Mouse (Mus musculus): ENCODE measurements around the gene Fkbp15. TPM values are rescaled to one million over a fixed set of nuclear protein-coding genes. Genes with fewer than 3 reads are reported as not detected.
A peak's percentile ranks its signal among the peaks of the same experiment; 100 is the strongest.

The Fkbp15 gene
- polyA plus RNA-seq, 1 experiment from 2014 or later = 24.3 TPM

DNA sequence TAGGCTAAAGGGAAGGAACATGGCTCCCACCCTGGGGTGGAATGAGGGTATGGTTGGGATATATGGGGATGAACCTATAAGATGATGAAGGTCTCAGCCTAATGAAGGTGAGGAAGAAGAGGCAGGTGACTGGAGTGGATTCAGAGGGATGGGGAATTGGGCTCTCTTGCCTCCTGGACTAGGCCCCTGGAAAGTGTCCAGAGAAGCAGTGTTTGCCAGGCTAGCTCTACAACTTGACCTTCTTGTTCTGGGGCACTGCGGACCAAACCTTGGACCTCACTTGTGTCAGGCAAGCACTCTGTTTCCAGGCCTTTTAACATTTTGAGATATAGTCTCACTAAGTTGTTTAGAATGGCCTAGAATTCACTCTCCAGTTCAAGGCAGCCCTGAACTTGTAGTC, 65.6 kb downstream of the Fkbp15 start:
- ATAC-seq = no peak
- Histone ChIP-seq H3K4me2 (ENCODE audit: low read depth, low read length) (no peak overlapping the region), H3K4me1 (ENCODE audit: control insufficient read depth, insufficient read depth, low read length) (no peaks in the 10 kb centered on the region), H3K27ac (ENCODE audit: low read length) (no peak overlapping the region), H3K9me3 (ENCODE audit: control insufficient read depth, low read length) (no peaks in the 10 kb centered on the region), H3K4me3 (ENCODE audit: low read length) (no peak overlapping the region), H3K9ac (ENCODE audit: low read depth, low read length) (no peak overlapping the region), H3K27me3 (replicated peaks; ENCODE audit: control insufficient read depth, insufficient read depth, low read length) (no peaks in the 10 kb centered on the region), H3K36me3 (ENCODE audit: control insufficient read depth, insufficient read depth, low read length) (peaks cover 13% of the 10 kb centered on the region)
- 90% methylated on average over 1 of the region's 1 CpGs for WGBS

DNA sequence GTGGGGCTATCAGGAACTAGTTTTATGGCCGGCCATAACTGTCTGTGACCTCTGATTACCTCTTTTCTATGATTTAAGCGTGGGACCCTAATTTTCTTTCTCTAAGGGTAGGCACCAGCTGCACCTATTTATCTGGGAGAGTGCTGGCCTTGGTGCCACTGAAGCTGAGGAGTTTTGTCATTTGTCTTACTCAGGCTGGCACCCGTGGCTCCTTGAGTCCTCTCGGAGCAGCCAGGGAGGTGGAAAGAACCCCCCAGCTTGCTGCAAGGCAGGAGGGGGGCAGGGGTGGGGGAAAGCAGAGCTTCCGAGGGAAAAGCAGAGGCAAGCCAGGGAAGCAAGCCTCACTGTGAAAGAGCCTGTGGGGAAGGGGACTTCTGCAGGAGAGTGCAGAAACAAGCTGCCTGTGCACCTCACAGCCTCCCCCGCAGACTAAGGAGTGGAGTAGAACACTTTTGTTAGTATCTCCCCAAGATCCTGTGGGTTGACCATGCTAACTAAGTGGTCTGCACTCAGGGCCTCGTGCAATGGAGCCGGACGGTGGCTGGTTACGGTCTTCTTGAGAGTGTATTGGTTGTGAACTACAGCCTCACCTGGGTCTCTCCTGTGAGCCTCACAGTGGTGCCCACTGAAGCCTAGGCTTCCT, 67.0 kb downstream of the Fkbp15 start:
- whole genome bisulfite sequencing = 59% methylated on average over 10 of the region's 10 CpGs
- no peak overlapping the region for H3K27ac ChIP-seq (ENCODE audit: low read length)

DNA sequence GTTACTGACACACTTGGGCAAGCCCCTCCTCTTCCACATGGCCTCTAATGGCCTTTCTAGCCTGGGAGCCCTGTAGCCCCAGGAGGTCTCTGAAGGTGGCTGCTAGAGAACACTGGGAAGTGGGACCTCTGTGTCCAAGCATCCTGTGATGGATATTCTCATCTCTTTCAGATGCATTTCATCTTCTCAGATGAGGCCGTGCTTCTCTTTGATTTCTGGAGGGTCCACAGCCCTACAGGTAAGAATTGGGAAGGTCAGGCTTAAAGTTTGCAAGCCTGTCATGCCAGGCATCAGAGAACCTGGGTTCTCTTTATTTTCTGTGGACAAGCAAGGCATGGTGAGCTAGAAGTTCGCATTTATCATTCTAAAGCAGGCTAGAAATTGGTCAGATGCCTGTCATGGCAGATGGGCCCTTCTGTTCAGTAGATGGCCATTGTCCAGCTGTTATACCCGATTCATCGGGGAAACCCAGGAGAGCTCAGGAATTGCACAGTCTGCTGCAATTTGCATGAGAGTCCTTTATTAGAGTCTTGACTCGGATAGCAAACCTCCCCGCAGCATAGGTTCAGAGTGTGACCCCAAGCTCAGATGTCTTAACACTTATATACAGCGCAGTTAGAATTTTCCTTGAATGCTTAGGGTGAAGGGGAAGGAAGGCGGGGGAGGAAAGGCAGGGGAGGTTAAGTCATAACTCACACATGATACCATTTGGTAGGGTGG, 67.7 kb downstream of the Fkbp15 start:
- no peak overlapping the region for H3K9ac ChIP-seq (ENCODE audit: low read depth, low read length)
- no peaks in the 10 kb centered on the region for H3K9me3 ChIP-seq (ENCODE audit: control insufficient read depth, low read length)
- no peak overlapping the region for H3K4me3 ChIP-seq (ENCODE audit: low read length)
- WGBS = 61% methylated on average over 8 of the region's 8 CpGs
- no peak overlapping the region for H3K27ac ChIP-seq (ENCODE audit: low read length)
- no peak overlapping the region for H3K4me2 ChIP-seq (ENCODE audit: low read depth, low read length)
- peaks cover 1% of the 10 kb centered on the region; the same call in 1 of the 2 replicates for H3K36me3 ChIP-seq (ENCODE audit: control insufficient read depth, insufficient read depth, low read length)
- peaks cover 1% of the 10 kb centered on the region for H3K4me1 ChIP-seq (ENCODE audit: control insufficient read depth, insufficient read depth, low read length)
- ATAC-seq = no peak
- no peaks in the 10 kb centered on the region for H3K27me3 ChIP-seq (replicated peaks; ENCODE audit: control insufficient read depth, insufficient read depth, low read length)

More for the DNA sequence above, 67.0 kb downstream of the Fkbp15 start:
- H3K36me3 ChIP-seq (ENCODE audit: control insufficient read depth, insufficient read depth, low read length) = peaks cover 3% of the 10 kb centered on the region; the same call in 1 of the 2 replicates
- H3K27me3 ChIP-seq (replicated peaks; ENCODE audit: control insufficient read depth, insufficient read depth, low read length) = no peaks in the 10 kb centered on the region
- H3K9me3 ChIP-seq (ENCODE audit: control insufficient read depth, low read length) = no peaks in the 10 kb centered on the region
- no peak for ATAC-seq
- H3K4me1 ChIP-seq (ENCODE audit: control insufficient read depth, insufficient read depth, low read length) = no peaks in the 10 kb centered on the region
- H3K4me2 ChIP-seq (ENCODE audit: low read depth, low read length) = no peak overlapping the region
- no peak overlapping the region for H3K4me3 ChIP-seq (ENCODE audit: low read length)
- no peak overlapping the region for H3K9ac ChIP-seq (ENCODE audit: low read depth, low read length)

DNA sequence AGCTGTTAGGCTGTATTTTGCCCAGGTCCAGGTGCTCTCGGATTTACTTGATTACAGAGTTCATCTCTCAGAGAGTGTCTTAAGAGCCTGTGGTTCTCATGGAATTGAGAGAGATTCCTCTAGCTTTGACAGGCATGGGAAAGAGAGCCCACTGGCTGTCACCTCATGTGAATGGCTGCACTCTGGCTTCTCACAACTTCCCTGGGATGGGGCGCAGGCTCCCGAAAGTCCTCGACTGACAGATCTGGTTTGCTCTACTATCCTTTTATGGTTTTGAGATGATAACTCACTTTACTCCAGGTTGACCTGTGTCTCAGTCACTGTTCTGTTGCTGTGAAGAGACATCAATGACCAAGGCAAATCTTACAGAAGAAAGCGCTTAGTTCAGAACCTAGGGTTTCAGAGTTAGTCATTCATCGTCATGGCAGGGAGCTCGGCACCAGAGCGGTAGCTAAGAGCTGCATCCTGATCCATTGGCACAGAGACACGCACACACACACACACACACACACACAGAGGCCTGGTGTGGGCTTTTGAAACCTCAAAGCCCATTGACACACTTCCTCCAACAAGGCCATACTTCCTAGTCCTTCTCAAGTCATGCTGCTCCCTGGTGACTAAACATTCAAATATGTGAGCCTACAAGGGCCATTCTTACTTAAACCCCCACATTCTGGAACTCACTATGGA, 69.4 kb downstream of the Fkbp15 start:
- Histone ChIP-seq H3K9me3 (ENCODE audit: control insufficient read depth, low read length) (no peaks in the 10 kb centered on the region), H3K27ac (ENCODE audit: low read length) (no peak overlapping the region), H3K4me3 (ENCODE audit: low read length) (no peak overlapping the region), H3K4me1 (ENCODE audit: control insufficient read depth, insufficient read depth, low read length) (peaks cover 6% of the 10 kb centered on the region), H3K36me3 (ENCODE audit: control insufficient read depth, insufficient read depth, low read length) (no peaks in the 10 kb centered on the region; the same call in 1 of the 2 replicates), H3K9ac (ENCODE audit: low read depth, low read length) (no peak overlapping the region), H3K27me3 (replicated peaks; ENCODE audit: control insufficient read depth, insufficient read depth, low read length) (no peaks in the 10 kb centered on the region), H3K4me2 (ENCODE audit: low read depth, low read length) (no peak overlapping the region)
- 90% methylated on average over 9 of the region's 9 CpGs for WGBS
- ATAC-seq = no peak

DNA sequence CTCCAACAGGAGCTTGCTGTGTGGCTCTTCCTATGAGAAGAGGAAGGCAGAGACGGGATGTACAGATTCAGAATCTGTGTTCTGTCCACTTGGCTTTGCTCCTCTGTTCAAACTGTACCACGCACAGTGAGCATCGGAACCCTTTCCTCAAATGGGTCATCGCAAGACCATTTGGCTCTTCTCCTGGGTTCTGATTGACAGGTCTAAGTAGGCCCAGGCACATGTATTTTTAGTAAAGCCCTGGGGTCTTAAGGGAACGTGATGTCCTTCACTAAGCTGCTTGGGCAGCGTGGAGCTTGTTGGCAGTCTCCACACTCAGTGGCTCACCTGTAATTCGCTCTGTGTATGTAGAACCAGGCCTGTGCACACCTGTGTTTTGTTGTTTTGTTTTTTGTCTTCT, 71.1 kb downstream of the Fkbp15 start:
- ATAC-seq = no peak
- no peaks in the 10 kb centered on the region for H3K36me3 ChIP-seq (ENCODE audit: control insufficient read depth, insufficient read depth, low read length)
- H3K27me3 ChIP-seq (replicated peaks; ENCODE audit: control insufficient read depth, insufficient read depth, low read length) = no peaks in the 10 kb centered on the region
- H3K4me2 ChIP-seq (ENCODE audit: low read depth, low read length) = no peak overlapping the region
- no peak overlapping the region for H3K9ac ChIP-seq (ENCODE audit: low read depth, low read length)
- no peak overlapping the region for H3K27ac ChIP-seq (ENCODE audit: low read length)
- WGBS = 89% methylated on average over 7 of the region's 7 CpGs
- H3K4me3 ChIP-seq (ENCODE audit: low read length) = no peak overlapping the region
- no peaks in the 10 kb centered on the region for H3K9me3 ChIP-seq (ENCODE audit: control insufficient read depth, low read length)
- peaks cover 8% of the 10 kb centered on the region for H3K4me1 ChIP-seq (ENCODE audit: control insufficient read depth, insufficient read depth, low read length)

DNA sequence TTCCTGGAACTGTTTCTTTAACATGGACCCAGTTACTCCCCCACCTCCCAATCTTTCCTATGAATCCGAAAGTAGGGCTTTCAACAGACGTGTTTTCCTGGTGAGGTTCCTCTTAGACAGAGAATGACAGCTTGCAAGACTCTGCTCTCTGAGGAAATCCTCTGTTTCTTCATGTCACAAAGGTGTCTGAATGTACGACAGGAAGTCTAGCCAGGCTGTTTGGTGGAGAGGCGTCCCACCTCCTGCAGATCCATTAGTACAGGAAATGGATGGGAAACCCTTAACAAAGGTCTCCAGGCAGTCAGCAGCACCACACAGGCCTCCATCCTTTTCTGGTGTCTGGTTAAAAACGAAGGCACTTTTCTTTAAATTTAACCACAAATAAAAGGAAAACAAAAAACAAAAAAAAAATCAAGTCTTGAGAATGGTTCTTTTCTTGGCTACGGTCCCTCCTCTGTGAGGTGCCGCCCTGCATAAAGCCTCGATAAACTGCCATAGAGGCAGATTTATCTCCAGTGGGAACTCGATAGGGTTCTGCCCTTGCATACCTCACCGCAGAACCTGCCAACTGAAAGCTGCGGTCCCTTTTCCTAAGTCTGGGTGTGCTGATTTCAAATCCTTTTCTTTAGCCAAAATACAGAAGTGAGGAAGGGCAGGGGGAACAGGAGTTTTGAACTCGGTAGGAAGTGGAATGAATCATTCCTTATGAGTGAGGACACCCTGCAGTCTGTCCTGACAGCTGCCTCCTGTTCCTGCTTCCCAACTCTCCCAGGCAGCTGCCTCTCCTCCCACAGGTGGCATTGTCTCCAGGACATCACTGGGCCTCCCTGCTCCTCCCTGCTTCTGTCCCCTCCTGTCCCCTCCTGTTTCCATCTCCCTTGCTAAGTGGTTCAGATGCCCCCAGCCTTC, 73.1 kb downstream of the Fkbp15 start:
- ATAC-seq = peak; percentile 11; the same call in 1 of the 2 replicates
- Histone ChIP-seq H3K4me2 (ENCODE audit: low read depth, low read length) (peak overlapping the region; percentile 68), H3K9ac (ENCODE audit: low read depth, low read length) (peak overlapping the region; percentile 77), H3K4me3 (ENCODE audit: low read length) (peak overlapping the region; percentile 78), H3K27ac (ENCODE audit: low read length) (peak overlapping the region; percentile 65; the same call in 1 of the 2 replicates), H3K4me1 (ENCODE audit: control insufficient read depth, insufficient read depth, low read length) (peaks cover 8% of the 10 kb centered on the region), H3K9me3 (ENCODE audit: control insufficient read depth, low read length) (no peaks in the 10 kb centered on the region), H3K27me3 (replicated peaks; ENCODE audit: control insufficient read depth, insufficient read depth, low read length) (no peaks in the 10 kb centered on the region), H3K36me3 (ENCODE audit: control insufficient read depth, insufficient read depth, low read length) (no peaks in the 10 kb centered on the region)
- 13% methylated on average over 12 of the region's 12 CpGs for WGBS

DNA sequence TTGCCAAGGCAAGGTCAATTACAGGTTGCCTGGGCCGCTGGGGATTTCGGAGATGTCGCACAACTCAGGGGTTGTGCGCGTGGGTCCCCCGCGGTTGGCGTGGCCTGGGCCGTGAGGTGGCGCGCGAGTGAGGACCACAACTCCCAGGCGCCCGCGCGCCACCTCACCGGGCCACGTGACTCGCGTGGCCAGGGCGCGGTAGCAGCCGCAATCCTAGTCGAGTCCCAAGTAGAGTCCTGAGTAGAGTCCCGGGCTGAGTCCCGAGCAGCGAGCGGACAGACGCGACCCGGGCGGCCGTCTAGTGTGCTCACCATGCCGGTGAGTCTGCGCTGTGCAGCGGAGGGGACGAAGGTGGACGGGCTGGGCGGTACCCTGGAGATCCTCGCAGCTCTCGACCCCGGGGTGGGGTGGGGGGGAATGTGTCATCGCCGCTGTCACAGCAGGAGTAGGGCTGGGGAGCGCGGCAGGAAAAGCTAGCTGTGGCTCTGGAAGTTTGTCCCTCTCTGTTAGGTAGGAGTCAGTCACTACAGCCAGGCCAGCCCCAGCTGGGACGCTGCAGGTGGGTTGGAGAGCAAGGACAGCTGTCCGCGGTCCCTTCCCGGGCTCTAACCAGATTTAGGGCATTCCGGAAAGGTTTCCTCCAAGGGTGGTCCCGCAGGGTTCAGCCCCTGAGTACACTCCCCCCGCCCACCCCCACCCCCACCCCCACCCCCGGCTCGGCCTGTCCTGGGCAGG, 73.9 kb downstream of the Fkbp15 start:
- under 1% methylated on average over 55 of the region's 55 CpGs for WGBS

DNA sequence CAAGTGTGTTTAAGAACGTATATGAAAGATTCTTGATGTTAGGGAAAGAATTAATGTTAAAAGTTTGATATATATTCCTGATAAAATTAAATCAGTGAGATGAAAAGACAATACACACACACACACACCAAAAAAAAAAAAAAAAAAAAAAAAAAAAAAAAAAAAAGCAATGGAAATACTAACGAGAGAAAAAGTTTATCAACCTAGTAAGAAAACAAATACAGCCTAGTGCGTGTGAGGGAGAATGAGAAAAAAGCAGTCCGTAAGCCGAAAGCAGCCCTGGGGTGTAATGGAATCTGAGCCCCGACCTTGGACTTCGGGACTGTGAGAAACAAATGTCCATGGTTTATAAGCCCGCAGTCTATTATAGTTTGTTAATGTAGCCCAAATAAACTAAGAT, 74.8 kb downstream of the Fkbp15 start:
- 71% methylated on average over 8 of the region's 8 CpGs for WGBS
- Histone ChIP-seq H3K27ac (ENCODE audit: low read length) (no peak overlapping the region), H3K9me3 (ENCODE audit: control insufficient read depth, low read length) (no peaks in the 10 kb centered on the region), H3K4me3 (ENCODE audit: low read length) (no peak overlapping the region), H3K9ac (ENCODE audit: low read depth, low read length) (no peak overlapping the region), H3K36me3 (ENCODE audit: control insufficient read depth, insufficient read depth, low read length) (no peaks in the 10 kb centered on the region), H3K27me3 (replicated peaks; ENCODE audit: control insufficient read depth, insufficient read depth, low read length) (no peaks in the 10 kb centered on the region), H3K4me1 (ENCODE audit: control insufficient read depth, insufficient read depth, low read length) (peaks cover 8% of the 10 kb centered on the region), H3K4me2 (ENCODE audit: low read depth, low read length) (peak overlapping the region; percentile 68; the same call in 1 of the 2 replicates)
- ATAC-seq = no peak

More for the DNA sequence above, 73.9 kb downstream of the Fkbp15 start:
- H3K9ac ChIP-seq (ENCODE audit: low read depth, low read length) = peak overlapping the region; percentile 77
- H3K36me3 ChIP-seq (ENCODE audit: control insufficient read depth, insufficient read depth, low read length) = no peaks in the 10 kb centered on the region
- ATAC-seq = peak; percentile 95
- H3K4me3 ChIP-seq (ENCODE audit: low read length) = peak overlapping the region; percentile 78
- H3K9me3 ChIP-seq (ENCODE audit: control insufficient read depth, low read length) = no peaks in the 10 kb centered on the region
- H3K4me2 ChIP-seq (ENCODE audit: low read depth, low read length) = peak overlapping the region; percentile 68
- peaks cover 8% of the 10 kb centered on the region for H3K4me1 ChIP-seq (ENCODE audit: control insufficient read depth, insufficient read depth, low read length)
- no peaks in the 10 kb centered on the region for H3K27me3 ChIP-seq (replicated peaks; ENCODE audit: control insufficient read depth, insufficient read depth, low read length)
- H3K27ac ChIP-seq (ENCODE audit: low read length) = peak overlapping the region; percentile 65

Measured in intestine, embryonic 16.5 days (tissue).